Mouse (Mus musculus) brain, embryonic 18.5 days (tissue): ENCODE data around the gene Pitpnm2.

Source experiments
- DNase-seq: peaks from one replicate; pipeline ENCODE4 v3.0.0-alpha.2; 2012; ENCODE audit warnings: low read depth, low spot score

The Pitpnm2 gene

DNA sequence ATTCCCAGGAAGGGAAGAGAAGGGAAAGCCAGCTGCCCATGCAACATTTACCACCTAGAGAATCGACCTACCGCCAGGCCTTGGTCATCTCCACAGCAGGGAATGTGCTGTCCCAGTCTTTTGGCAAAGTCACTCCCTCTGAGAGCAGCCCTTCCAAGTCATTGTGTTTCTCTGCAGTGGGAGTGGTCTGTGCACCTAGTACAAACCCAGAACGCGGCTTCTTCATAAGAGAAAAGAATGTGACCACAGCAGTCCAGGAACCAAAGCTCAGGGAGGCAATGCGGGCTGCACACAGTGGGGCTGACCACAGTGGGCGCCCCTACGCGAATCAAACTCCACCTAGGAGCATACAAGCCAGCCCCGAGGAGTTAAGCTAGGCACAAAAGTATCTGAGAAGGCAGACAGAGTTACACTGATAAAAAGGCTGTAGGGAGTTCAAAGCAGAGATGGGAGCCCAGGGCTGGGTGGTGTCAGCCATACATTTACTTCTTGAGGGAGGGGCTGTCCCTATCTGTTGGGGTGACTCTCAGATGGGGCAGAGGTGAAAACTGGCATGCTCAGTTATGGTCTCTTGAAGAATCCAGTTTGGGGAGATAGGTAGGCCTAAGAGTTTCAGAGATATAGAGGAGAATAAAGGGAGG, 1.5 kb downstream of the Pitpnm2 start:
- DNase-seq = no peak

- DNase-seq = no peak
Measured at GRCm38 (mm10) chr5:124247296-124247695, 2.3 kb downstream of the Pitpnm2 start.

DNA sequence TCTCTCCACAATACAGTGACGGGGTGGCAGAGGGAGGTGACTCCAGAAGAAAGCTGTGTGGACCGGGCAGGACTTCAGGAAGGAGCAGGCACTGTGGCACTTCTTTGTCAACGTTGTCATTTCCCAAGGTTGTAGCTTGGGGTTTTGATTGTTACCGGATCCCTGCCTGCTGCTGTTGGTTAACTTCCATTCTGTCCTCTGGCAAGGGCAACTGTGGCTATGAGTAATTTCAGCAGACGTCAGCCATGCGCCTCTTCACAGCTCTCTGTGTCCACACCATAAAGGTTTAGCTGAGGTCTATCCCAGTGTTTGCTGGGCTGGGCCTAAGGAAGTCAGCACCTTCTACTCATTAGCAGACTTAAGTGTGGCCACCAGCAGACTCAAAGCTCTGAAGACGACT, 4.7 kb downstream of the Pitpnm2 start:
- no peak for DNase-seq

DNA sequence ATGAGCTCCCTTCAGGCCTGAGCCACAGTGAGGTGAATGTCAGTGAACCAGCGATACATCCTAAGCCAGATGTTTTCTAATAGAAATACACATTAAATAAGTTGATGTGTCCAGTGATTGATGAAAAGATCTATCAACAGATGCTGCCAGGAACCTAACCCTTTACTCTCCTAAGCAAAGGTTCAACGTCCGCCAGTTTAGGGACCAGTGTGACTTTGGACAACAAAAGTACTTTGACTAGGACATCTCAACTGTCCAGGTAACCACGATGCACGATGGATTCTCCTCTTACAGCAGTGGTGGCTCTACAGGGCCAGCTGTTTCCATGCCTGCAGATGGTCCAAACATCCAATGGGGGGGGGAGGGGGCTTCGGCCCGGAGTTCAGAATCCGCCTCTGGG, 5.1 kb downstream of the Pitpnm2 start:
- DNase-seq = no peak

- no peak for DNase-seq
Measured at GRCm38 (mm10) chr5:124243236-124243901, 6.2 kb downstream of the Pitpnm2 start.

DNA sequence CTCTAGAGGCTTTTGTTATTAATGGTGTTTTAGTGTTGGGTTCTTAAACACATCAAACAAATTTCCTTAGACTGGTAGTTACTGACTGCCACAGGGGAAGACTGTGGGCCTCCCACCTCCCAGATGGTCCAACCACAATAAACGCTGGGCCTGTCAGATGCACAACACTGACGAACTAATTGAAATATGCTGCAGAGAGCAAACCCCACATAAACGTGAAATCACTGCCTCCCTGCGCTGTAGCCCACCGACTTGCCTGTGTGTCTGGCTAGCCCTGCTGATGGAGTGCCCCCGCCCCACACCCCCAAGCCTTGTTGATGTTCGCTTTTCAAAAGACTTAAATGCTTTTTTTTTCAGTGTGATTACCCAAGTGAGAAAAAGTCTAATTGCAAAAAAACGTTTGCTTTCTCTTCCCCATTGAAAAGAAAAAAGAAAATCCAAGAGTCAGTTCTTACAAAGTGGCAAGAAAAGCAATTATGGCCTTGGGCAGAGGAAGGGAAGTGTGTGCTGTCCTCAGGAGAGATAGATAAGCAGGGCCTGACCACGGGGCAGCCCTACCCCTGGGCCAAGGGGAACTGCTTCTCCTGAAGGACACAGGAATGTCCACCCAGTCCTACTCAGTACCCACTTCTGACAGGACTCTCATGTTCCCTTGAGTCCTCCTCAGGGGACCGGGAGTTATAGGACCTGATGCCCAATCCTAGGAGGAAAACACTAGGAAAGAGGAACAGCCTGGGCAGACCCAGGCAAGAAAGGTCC, 7.7 kb downstream of the Pitpnm2 start:
- DNase-seq = no peak

DNA sequence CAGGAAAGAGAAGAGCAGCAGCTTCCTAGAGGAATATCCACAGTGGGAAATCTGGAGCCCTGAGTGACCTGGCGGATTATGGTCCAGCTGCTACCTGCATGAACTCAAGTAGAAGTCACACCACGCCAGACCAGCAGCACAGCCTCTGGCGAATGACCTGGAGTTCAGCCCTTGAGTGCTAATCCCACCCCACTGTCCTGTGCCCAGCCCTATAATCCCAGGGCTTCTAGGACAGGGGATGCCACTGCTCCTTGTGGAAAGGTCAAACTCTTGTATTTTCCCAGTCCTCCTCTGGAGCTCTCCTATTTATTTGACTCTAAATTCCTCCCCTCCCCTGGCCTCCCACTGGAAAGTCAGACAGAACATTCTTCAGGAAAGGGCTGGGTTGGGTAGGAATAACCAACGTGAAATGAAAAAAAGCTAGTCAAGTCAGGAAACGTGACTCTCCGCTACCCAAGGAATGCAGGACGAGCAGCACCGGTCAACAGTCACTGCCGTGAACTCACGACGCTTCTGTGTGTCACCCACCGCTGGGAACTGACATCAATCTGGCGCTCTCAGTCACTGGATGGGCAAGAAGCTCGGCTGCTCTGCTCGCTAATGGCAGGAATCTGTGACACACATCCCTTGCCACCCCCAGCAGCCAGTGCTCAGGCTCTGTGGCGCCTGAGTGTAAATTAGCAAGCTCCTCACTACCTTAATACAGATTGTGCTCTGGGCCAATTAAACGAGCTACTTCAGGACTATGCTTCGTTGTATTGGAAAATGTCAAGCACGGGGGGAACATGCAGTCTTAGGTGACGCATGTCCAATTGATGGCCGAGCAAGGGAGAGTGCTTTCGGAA, 8.5 kb downstream of the Pitpnm2 start:
- no peak for DNase-seq

DNA sequence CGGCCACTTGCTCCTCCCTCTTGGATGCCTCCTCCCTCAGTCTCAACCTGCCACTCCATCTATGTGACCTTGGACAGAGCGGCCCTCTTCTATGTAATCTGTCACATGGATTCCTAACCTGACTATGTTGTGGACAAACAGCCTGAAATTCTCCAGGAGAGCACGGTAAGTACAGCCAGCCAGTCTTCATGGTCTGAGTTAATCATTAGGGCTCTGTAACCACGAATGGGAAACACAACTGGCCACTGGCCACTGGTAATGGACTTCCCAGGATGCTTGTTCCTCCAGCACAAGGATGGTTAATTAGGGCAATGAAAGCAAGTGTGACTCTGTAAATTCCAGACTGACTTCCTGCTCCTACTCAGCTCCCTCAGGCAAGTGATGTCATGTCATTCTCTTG, 13.4 kb downstream of the Pitpnm2 start:
- DNase-seq = no peak

- no peak for DNase-seq
Measured at GRCm38 (mm10) chr5:124234778-124235177, 14.8 kb downstream of the Pitpnm2 start.

GRCm38 (mm10) chr5:124233874-124234661, 15.5 kb downstream of the Pitpnm2 start:
- DNase-seq = no peak

- no peak for DNase-seq
Measured at GRCm38 (mm10) chr5:124233144-124233465, 16.5 kb downstream of the Pitpnm2 start.

GRCm38 (mm10) chr5:124232360-124233143, 17.0 kb downstream of the Pitpnm2 start:
- DNase-seq = no peak

DNA sequence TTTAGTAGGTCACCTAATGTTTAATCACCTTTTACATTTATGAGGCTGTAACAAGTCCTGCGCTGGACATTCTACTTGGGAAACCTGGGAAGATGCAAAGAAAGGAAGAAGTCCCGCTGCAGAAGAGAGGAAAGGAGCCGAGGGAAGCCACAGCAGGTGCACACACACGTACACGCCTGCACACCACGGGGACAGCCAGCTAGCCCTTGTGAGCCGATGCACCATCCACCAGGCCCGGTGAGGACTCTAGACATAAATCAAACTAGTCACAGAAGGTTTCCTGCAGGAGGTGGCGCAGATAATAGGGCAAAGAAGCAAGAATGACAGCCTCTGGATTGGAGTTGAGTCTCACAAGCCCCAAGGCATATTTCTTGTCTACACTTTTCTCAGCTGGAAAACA, 19.1 kb downstream of the Pitpnm2 start:
- no peak for DNase-seq

DNA sequence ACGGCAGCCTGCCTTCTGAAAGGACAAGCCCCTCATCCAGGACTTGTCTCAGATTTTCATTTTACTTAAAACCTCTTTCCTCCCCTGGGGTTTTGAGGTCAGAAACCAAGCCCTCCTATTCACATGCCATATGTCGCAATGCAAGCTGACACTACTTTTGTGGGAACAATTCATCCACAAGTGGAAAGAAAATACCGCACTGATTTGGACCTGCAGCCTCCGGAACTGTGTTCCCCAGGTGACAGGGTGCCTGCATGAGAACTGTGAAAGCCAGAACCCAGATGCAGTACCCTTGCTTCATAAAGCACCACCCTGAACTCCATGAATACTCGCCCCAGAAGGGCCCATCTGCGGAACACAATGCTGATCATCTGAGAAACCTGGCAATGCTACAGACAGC, 22.4 kb downstream of the Pitpnm2 start:
- DNase-seq = no peak

DNA sequence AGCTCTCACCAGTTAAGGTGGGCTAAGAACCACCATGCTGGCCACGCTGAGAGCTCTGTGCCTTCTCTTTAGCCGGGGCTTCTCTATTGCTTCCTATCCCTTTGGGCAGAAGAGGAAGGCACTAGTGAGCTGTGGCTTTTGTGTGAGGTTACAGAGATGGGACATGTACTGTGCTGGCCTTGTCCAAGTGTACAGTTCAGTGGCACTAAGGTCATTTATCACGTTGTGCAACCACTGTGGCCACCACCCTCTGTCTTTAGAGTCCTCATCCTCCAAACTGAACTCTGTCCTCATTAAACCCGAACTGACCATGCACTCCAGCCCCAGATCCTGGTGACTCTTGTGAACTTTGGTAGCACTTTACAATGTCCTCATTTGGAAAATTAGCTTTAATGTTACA, 23.1 kb downstream of the Pitpnm2 start:
- no peak for DNase-seq

DNA sequence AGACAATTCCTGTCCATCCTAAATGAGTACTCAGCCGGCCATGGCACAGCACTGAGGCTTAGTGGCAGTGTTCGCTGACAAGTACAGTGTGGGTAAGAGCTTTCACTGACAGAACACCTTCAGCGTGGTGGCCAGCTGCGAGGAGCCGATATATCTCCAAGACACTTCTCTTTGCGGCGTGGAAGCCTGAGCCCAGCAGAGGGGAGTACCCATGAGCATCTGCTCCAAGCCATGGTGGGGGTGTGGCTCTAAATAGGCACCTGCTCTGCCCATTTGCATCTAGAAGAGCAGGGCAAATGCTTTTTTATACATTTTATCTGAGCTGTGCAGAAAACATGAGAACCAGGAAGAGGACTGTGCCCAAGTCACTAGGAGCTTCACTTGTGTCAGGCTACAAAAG, 23.7 kb downstream of the Pitpnm2 start:
- no peak for DNase-seq

DNA sequence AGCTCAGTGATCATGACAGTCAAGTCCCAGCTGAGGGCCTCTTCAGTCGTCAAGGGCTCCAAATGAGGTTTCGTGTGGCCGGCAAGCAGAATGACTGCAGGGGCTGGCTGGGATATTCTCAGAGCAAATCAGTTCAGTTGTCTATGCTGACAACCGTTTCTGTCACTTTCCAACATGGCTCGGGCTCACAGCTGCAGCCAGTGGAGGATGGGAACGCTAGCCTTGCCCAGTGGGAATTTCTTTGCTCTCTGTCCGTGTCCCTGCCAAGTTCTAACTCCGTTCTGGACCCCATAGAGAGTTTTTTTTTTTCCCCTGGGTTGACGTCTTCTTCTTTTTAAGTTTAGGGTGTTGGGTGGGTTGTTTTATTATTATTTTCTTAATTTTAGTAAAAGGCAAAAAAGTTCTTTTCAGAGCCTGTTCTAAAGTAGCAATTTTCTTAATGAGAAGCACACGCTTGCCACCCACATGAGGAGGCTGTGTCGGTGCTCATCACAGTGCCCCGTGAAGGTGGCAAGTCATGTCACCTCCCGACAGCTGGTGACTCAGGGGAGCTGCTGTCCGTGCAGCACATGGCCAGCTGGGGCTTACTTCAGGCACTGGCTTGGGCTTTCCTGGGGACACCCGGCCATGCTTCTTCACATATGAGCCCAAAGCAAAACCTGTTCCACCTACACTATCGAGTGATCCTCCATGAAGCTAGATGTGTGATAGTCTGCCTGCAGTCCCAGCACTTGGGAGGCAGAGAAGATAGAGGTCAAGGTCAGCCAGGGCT, 25.1 kb downstream of the Pitpnm2 start:
- no peak for DNase-seq

DNA sequence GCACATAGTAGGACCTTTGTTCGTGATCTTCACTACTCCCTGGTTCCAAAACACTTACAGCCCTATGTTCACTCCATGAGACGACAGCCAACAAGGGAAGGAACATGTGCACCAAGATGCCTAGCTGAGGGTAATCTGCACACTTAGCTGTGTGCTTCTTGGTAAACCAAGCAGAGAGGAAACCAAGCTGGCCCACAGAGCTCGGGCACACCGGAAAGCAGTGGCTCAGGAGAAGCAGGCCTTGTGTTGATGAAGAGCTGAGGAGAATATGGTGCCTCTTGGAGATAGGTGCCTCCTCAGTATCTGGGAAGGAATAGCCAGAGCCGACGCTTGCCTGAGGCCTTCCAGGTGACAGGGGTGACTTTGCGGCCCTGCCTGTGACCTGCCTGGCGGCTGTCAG, 26.0 kb downstream of the Pitpnm2 start:
- DNase-seq = no peak

GRCm38 (mm10) chr5:124222696-124223095, 26.9 kb downstream of the Pitpnm2 start:
- no peak for DNase-seq

- DNase-seq = no peak
Measured at GRCm38 (mm10) chr5:124221736-124222040, 27.9 kb downstream of the Pitpnm2 start.
